Mouse (Mus musculus) kidney, postnatal 10 days (tissue): ENCODE data around the gene Dgkk.
A peak's percentile ranks its signal among the peaks of the same experiment; 100 is the strongest.
"Not testable (repeated sequence)": the region's sequence is repeated elsewhere in the genome, so short reads cannot be mapped to it uniquely, and the experiment has no call there.

Source experiments
- DNase-seq: peaks from one replicate; pipeline ENCODE4 v3.0.0; 2021; ENCODE audit warnings: mixed read lengths

Gene Dgkk

GRCm38 (mm10) chrX:6779006-6779405 is at the start of gene Dgkk:
Gene Dgkk (plus strand): TSS chrX:6779306.
- DNase-seq: not testable (repeated sequence)

- DNase-seq: no peak
Observed at GRCm38 (mm10) chrX:6733998-6734397, 45.1 kb upstream of the Dgkk start.

GRCm38 (mm10) chrX:6750714-6751113 is 28.4 kb upstream of the Dgkk start:
- no peak for DNase-seq

GRCm38 (mm10) chrX:6751549-6752047 is 27.5 kb upstream of the Dgkk start:
- no peak for DNase-seq

GRCm38 (mm10) chrX:6777489-6778249 is 1.4 kb upstream of the Dgkk start:
- DNase-seq: no peak

GRCm38 (mm10) chrX:6778250-6778637 is 862 bp upstream of the Dgkk start:
- DNase-seq: peak; percentile 19

- DNase-seq: no peak
Observed at GRCm38 (mm10) chrX:6779969-6780539, 948 bp downstream of the Dgkk start.

- no peak for DNase-seq
Observed at GRCm38 (mm10) chrX:6832553-6832952, 53.4 kb downstream of the Dgkk start.

GRCm38 (mm10) chrX:6853466-6853865 is 74.4 kb downstream of the Dgkk start:
- DNase-seq: no peak

GRCm38 (mm10) chrX:6854136-6854535 is 75.0 kb downstream of the Dgkk start:
- DNase-seq: no peak

- no peak for DNase-seq
Observed at GRCm38 (mm10) chrX:6893933-6894332, 114.8 kb downstream of the Dgkk start.

GRCm38 (mm10) chrX:6911047-6911446 is 131.9 kb downstream of the Dgkk start:
- DNase-seq: no peak

GRCm38 (mm10) chrX:6922165-6922564 is 143.1 kb downstream of the Dgkk start:
- peak; percentile 6 for DNase-seq

GRCm38 (mm10) chrX:6926224-6926623 is 147.1 kb downstream of the Dgkk start:
- no peak for DNase-seq

GRCm38 (mm10) chrX:6968598-6968997 is 189.5 kb downstream of the Dgkk start:
- no peak for DNase-seq

- DNase-seq: no peak
Observed at GRCm38 (mm10) chrX:6971956-6972355, 192.8 kb downstream of the Dgkk start.

GRCm38 (mm10) chrX:6983916-6984315 is 204.8 kb downstream of the Dgkk start:
- not testable (repeated sequence) for DNase-seq
